Mouse (Mus musculus) thymus, adult 2 months (tissue): ENCODE measurements around the gene Scaf1.

Experiments used
- CTCF ChIP-seq: fragments of 200-500 bp; IDR thresholded peaks from 2 replicates; pipeline ENCODE4 v1.5.1; 2012; ENCODE audit warnings: mild to moderate bottlenecking, control low read depth, low read length, moderate library complexity, borderline replicate concordance; ENCODE audit not compliant: control insufficient read depth, poor library complexity, insufficient read depth; ENCODE audit errors: extremely low read depth
- POLR2A ChIP-seq: fragments of 200-500 bp; IDR thresholded peaks from 2 replicates; pipeline ENCODE4 v1.6.1; 2012; ENCODE audit warnings: mild to moderate bottlenecking, low read length, control low read depth, moderate library complexity; ENCODE audit not compliant: control insufficient read depth, poor library complexity, insufficient read depth; ENCODE audit errors: extremely low read depth

DNA sequence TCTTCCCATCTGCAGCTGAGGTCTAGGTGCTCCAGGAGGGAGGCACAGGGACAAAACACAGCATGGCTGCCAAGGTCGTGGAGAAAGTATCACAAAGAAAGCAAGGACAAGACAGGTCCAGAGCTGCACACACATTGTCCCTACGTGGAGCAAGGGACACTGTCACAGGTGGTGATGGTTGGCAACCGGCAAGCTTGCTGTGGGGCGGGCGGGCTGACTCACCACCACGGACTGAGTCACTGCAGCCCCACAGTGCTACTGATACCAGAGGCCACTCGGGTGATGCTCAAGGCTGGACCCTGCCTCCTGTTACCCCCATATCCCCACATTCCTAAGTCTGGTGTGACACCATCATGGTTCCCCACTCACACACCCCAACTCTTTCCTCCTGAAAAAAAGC lies 13.7 kb downstream of the Scaf1 start:
- no peak for TF ChIP-seq CTCF
- no peak for TF ChIP-seq POLR2A
